Mouse (Mus musculus): ENCODE data around the gene Ramp1.

GRCm38 (mm10) chr1:91248970-91249369, 69.3 kb downstream of the Ramp1 start:
- TF ChIP-seq CTCF (IDR thresholded peaks at IDR 0.05; ENCODE audit: extremely low read depth, insufficient read length, insufficient replicate concordance, low read depth, low read length) (no peak), POLR2A (IDR thresholded peaks at IDR 0.05; ENCODE audit: low read depth, low read length) (no peak)

Measured in small intestine, adult 2 months (tissue).